Mouse (Mus musculus) cerebellum, postnatal 14 days (tissue): ENCODE results near the gene Tns1.

Experiments used
- DNase-seq, 2 experiments: peaks; one replicate each; pipeline ENCODE4 v3.0.0; 2021; ENCODE audit warnings: mixed read lengths in 2 of 2

Gene Tns1

DNA sequence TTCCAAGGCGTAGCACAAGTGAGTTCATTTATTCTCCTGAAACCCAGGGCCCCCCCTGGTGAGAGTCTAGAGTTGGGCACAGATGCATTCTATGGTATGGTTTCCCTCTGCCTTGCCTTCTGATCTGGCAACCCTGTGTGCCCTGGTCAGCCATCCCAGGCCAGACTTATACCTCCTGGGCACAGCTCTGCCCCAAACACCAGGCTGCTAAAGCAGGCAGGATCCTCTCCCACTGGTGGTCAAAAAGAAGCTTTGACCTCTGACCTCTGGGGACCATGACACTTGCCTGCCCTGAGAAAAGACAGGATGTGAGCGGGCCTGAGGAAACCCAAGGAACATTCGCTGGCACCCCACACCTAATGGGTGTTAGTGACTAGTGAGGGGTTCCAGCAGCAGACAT is 114.8 kb downstream of the Tns1 start:
- no peak for DNase-seq

DNA sequence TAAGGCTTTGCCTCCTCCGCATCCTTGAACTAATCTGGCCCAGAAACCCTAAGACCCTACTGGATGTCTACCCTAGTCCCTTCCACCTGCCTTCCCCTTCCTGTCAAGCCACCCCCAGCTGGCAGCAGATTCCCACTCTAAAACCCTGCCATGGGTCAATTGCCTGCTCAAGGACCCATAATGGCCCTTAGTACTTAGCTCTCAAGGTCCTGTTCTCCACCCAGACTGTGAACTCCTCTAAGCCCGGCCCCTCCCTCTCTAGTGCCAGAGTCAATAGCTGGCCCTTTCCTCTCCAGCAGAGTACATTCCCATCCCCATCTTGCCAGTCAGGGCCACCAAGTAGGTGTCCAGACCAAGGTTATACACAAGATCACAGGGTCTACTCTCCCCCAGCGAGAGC is 115.3 kb downstream of the Tns1 start:
- DNase-seq = no peak

DNA sequence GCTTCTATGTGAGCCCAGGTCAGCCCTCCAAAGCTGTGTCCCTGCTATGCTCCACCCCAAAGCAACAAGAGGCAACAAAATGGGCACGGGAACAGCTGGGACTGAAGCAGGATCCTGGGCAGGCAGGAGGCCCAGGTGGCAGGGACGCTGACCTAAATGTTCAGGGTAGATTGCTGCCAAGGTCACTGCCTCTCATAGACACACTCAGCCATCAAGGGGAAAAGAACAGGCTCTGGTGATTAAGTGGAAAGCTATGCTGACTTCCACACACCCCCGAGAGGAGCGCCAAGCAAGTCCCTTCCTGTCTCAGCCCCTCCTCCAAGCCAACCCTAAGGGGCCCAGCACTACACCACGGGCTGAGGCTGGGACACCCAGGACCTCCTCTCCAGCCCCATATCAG is 115.8 kb downstream of the Tns1 start:
- no peak for DNase-seq

DNA sequence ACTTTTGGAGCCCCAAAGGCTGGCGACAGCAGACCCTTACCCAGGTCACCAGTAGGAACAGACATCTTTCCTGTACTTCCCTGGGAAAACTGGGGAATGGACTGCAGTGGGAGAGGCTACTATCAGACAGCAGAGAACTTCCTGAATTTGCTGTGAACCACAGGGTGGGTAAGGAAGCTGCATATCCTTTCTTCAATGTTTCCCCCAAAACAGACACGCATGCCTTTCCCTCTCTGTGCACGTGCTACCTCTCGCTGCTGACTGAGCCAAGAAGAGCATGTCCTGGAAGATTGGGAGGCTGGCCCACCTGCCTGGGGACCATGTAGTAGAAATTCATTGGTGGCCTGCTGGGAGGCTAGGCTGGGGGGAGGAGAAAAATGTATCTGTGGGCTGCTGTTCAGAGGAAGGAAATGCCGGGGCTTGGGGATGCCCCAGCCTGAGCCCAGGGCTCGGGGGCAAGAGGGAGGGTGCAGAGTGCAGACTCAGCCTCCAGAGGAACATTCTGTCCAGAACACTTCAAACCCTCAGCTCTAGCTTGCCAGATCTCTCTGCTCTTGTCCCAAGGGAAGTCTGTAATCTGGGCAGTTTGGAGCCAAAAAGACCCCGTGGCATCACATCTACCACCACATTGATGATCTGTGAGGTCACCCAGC is 116.7 kb downstream of the Tns1 start:
- DNase-seq = no peak

DNA sequence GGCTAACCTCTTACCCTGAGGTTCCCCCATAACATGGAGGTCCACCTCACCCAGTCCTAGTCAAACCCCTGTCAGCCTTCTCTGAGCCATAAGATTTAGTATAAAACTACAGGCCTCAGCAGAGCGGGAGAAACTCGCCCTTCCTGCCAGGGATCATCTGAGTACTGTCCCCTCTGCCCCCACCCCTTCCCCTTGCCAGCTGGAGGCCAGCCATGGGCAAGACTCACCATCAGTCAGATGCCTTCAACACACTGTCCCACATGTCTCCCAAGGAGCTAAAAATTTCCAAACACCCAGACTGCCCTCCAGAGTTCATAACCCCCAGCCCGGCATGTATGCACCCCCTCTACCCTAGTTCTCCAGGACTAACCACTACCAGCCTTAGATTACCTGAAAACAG is 119.2 kb downstream of the Tns1 start:
- DNase-seq = no peak

DNA sequence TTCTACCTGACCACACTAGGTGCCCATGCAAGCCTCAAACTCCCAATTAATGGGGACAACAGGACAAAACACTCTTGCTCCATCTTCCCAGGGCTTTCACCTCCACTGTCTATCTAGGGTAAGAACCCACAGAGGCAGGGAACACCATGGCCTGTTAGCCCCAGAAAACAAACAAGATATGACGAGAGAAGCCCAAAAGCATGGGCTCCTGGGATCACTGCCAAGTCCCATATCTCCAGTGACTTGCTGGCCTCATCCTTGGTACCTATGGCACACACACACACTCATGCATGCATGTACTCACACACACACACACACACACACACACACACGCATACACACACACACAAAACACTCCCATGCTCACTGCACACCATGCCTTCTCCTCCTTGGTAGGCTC is 120.5 kb downstream of the Tns1 start:
- no peak for DNase-seq

DNA sequence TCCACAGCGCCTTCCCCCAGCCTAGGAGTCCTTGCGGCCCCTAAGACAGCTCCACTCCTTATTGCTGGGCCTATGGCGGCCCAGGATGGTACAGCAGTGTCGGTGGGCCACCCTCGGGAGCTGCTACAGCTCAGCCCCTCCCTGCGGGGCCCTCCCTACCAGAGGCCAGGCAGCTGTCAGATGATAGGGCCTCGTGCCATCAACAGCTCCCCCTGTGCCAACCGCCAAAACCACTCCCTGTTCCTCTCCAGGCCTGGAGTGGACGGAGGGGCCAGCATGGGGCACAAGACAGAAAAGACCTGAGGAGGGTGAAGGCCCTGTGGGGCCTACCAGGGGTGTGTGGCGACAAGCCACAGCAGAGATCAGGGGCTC is 122.8 kb downstream of the Tns1 start:
- DNase-seq = no peak

DNA sequence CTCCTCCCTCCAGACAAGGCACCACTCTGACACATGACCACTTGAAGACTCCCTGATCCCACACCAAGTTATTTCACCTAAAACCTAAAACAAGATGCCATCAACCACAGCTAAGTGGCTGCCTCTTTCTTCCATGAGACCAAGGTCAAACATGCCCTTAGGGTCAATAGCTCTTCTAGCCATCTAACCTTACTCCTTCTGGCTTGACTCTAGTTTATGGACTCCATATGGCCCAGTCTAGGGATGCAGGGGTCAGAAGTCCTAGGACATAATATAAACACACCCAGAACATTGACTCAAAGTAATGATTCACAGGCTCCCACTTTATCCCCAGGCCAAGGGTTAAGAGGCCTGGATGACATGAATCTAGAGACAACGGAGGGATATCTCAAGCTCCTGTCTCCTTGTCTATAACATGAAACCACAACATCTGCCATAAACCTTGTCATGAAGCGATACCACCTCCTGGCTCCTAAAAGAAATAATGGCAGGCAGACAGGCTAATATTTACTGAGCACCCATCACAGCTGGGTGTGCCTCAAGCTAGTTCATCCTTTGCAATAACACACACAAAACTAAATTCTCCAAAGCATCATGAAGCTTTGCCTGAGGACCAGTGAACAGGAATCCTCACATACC is 123.3 kb downstream of the Tns1 start:
- DNase-seq = no peak

DNA sequence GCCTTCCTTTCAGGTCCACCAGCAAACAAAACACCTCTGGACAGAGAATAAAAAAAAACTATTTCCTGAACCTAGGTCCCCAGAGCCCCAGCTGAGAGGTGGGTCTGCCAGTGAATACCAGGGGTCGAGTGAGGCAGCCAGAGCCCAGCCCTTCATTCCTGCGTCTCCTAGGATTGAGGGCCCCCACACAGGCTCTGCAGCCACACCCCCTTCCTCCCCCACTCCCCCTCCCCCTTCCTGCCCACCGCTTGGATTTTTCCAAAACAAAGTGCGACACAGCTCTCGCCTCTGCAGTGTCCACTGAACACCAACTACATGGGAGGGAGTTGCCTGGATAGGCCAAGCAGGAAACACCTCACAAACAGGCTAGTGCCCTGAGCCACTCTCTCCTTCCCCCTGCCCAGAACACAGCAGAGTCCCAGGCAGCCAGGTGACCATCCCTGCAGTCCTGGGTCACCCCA is 124.0 kb downstream of the Tns1 start:
- DNase-seq = no peak

DNA sequence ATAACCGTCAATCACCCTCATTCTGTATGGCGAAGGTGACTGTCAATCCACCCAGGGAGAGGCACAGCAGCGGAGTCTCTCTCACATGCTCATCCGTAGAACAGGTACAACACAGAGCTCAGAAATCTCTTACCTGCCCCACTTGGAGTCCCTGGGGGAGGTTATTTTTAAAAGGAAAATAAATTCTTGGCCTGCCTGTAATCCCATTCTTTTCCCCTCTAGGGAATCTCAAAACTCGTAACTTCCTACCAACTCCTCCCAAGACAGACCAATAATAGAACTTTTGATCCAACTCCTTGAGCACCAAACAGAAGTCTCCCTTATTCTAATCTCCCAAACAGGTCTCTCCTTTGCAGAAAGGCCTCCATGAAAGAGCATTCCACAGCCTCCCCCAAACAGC is 124.7 kb downstream of the Tns1 start:
- DNase-seq = no peak

DNA sequence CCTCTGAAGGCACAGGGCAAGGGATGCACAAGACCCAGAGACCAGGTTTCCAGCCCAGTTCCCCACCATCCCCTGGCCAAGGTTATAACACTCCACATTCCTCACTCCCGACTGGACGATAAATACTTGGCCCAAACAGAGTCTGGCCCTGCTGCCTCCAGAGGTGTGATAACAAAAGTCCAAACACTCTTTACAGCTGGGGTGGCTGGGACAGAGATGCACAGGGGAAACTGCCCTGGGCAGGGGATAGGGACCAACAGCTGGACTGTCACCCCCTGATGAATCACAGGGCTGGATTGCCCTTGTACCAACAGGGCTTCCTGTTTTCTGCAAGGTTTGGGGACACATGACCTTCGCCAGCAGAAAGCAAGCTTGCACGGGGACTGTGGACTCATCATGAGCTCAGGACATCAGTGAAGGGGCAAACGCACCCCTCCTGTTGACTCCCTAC is 125.3 kb downstream of the Tns1 start:
- DNase-seq = no peak

DNA sequence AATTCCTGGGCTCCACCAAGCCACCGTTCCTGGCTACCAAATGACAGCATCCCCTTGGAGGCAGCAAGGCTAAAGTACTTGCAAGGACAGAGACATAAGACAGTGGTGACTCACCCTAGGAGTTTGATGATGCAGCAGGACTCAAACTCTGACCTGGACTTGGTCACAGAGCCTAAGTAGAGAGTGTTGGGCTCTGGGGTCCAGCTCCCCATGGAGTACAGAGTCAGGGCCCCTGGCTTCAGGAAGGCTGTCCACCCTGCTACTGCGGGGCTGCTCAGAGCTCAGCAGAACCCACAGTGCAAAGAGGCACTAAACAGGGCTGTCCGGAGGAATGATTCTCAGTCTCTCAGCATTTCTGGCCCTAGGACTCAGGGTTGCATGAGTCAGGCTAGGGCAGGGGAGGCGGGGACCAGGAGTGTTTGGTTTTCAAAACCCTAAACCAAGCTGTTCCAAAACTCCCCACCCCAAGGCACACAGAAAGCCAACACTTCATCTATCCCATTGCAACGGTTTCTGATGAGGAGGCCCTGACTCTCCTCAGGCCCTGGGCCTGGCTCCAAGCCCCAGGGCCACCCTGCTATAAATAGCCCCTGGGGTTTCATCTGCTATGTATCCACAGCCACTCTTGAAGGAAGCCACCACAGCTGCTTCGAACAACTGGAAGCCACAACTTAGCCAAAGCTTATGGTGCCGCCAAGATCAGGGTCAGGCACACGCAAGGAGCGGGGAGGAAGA is 126.0 kb downstream of the Tns1 start:
- no peak for DNase-seq

DNA sequence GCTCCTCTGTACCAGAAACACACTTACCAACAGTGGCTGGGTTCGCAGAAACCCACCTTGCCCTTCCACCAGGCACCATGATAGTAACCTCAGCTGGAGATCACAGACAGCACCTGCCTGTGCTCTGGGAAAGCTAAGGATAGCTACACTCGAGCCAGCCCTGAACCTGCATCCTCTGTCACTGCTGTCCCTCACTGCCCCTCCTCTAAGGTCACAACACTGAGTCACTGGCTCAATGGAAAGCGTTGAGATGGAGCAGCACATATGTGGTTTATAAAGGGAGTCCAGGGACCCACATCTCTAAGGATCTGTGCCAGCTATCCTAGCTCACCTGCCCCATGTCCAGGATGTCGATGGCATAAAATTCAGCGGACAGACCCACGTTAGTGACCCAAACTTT is 126.9 kb downstream of the Tns1 start:
- no peak for DNase-seq

DNA sequence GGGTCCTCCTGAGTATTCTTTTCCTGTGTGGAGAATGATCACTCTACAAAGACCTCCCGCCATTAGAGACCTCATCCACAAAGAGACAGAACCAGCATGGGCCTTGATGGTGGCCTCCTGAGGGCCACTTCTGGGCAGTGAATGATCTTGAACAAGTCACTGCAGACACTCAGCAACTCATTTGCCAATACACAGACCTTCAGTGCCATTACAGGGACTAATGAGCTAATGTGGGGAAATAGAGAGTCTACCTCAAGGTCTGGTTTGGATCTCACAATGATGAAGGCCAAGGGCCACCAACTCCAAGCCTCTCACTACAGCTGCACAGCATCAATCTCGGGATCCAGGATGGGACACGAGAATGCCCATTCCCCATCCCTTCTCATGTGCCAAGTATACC is 127.6 kb downstream of the Tns1 start:
- no peak for DNase-seq

DNA sequence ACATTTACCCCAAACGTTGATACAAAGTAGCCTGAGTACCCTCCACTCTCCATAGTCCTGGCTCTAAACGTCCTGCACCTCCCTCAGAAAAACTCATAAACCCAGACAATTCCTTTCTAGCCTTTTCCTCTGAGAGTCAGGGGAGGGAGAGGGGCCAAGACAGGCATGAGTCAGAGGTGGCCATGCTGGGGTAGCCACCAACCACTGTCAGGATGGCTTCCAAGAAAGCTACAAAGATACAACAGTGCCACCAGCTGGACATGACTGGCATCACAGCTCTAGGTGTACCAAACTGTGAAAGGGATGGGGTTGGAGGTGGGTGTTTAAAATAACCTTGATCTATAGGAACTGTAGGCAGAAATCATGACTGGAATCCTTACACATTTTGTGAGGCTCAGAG is 128.0 kb downstream of the Tns1 start:
- DNase-seq = peak; percentile 63 to 80

DNA sequence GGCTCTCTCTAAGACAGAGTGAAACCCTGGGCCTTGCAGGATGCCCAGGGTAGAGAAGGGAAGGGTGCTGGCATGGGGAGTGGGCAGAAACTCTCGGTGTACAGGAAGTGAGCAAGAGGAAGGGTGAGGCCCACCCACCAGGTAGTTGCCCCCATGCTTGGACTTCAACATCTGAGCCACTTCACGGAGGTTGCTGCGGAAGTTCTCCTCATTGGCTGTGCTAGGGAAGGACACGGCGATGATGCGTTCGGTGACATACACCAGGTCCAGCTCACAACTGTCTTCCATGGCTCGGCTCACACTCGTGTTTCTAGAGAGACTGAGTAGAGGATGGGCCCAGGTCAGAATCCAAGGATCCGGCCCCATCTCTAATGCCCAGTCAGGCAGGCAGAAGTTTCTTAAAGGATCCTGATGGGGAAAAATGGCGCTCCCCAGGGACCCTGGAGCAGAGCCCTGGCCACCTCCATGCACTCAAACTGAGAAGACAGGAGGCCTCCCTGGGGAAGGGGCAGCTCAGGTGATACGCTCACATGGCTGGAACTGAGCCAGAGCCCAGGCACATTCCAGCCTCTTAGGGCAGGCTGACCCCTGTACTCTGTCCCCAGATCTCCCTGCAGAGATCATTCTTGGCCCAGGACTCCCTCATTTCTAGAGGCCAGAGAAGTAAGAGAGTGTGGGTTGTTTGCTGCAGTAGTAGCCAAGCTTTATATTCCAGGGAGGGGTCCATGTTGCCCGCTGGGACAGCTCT is 129.0 kb downstream of the Tns1 start:
- DNase-seq = no peak

DNA sequence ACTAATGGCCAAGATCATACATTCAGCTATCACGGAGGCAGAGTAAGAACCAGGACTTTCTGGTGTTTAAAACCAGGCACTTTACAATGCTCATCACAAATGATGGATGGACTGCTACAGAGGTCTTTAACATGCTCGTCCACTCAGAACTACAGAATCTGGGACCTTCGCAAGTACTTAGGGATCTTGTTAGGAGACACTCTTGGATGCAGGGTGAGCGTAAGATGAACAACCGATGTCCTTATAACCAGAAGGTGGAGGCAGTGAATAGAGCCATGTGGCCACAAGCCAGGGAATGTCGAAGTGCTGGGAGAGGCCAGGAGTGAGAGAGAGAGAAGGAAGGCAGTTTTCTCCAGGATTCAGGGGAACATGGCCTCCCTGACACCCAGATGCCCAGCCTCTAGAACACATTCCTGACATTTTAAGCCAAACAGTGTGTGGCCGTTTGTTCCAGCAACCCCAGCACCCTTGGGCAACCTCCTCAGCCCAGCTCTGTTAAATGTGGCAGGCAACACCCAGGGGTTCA is 130.3 kb downstream of the Tns1 start:
- peak; percentile 48 to 62 for DNase-seq

DNA sequence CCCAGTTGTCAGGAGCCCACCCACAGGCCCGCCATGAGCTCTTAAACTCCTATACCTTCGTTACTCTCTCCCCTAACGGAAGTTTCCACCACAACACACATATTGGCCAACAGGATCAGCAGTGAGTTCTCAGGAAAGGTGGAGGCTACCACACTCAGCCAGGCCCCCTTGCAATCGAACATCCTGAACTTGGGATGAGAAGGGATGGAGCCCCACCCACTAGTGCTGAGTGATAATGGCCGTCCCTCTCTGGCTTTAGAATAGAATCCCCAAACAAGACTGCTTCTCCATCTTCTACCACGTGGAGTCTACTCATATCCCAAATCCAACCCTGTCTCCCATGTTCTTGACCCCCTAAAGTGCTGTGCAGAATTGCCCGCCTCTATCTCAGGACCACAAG is 131.0 kb downstream of the Tns1 start:
- DNase-seq = no peak

DNA sequence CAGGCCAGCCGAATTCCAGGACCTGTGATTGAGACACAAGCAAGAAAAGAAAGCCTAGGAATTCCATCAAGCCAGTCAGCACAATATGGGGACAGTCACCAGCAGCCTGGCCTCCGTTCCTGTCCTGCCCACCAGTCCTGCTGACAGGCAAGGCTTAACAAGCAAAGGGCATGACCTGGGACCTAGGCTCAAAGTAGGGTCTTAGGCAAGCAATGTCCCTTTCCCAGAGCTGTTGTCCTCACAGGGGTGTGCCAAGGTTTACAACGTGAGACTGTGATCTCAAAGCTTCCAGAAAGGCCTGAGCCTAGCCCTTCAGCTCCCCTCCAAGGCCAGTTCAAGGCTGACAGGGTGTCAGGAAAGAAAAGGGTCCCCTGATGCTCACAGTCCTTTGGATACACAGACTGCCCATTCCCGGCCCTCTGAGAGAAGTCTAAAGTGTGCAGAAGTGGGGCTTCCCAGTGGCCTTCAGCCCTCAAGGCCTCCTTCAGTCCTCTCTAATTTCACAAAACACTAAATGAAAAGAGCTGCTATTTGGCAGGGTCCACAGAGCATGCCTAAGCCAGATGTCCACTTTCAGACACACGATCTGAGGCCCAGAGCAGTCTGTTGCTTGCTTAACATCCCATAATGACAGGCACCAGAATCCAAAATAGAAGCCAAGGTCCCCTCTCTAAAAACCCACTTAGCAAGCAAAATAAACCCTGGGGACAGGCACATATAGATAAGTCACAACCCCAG is 131.9 kb downstream of the Tns1 start:
- no peak for DNase-seq

DNA sequence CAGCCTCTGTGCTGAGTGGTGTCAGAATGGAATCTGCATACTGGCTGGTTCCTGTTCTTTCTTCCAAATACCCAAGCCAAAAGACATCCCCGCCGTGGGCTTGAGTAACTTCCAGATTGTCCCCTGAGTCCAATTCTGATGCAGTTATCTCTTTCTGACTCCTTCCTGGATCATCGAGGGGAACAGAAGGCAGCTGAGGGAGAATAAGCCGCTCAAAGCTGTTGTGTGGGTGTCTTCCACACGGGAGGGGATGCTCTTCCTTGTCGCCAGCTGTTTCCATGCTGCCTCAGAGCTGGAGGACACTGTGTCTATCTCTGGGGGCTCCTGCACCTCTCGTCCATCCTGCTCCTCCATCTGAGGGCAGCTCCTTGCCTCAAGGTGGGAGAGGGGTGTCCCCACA is 133.0 kb downstream of the Tns1 start:
- no peak for DNase-seq

DNA sequence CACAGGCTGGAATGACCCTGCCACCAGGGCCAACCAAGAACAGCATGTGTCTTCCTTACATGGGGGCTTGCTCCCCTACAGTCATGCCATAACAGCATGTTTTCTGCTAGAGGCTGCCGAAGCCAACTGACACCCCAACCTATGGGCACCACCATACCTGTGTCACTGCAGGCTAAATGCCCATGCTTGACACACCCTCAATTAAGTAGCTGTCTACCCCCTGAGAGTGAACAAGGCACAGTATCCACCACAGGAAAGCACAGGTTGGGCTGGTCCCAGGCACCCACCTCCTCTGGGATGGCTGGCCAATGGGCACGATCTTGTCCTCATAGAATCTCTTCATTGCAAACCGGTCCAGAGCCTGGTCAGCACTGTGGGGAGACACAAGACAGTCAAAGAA is 134.2 kb downstream of the Tns1 start:
- no peak for DNase-seq

DNA sequence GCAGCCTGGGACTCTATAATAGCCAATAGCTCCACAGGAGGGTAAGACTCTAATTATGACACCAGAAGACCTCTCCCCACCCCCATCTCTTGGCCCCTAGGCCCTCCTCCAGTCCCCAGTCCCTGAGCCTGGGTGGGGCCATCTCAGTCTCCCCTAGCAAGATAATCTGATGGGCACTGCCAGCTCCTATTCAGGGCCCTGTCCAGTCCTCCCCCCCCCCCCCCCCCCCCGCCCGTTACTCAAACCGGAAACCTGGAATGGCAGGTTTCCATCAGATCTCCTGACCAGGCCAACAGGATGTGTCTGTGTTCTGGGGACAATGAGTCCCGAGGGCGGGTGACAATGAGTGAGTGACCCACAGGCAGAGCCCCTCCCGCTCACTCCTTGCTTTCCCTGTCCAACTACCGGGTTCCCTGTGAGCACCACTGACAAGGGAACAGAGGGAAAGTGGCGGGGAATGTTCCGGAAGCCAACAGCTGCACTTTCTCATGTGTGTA is 136.5 kb downstream of the Tns1 start:
- no peak for DNase-seq
